Mouse (Mus musculus) intestine, postnatal 0 days (tissue): ENCODE measurements around the gene Eif3c. TPM values are rescaled to one million over a fixed set of nuclear protein-coding genes. Genes with fewer than 3 reads are reported as not detected.

Experiments used
- ATAC-seq: fragments of 200-750 bp; cut with Nextera tagmentation; 2 replicates; pipeline ENCODE4 v1.8.0; 2017; ENCODE audit warnings: mild to moderate bottlenecking, moderate TSS enrichment, moderate library complexity
- H3K27ac ChIP-seq: fragments of 300-500 bp; sonication (generic); 2 replicates; pipeline ENCODE4 v1.5.1; 2014; ENCODE audit warnings: mild to moderate bottlenecking, low read depth, low read length, moderate library complexity
- H3K27me3 ChIP-seq: fragments of 300-500 bp; sonication (generic); replicated peaks from 2 replicates; pipeline ENCODE4 v1.6.1; 2014; ENCODE audit warnings: low read length, mixed read lengths; ENCODE audit not compliant: control insufficient read depth, insufficient read depth
- H3K36me3 ChIP-seq: fragments of 300-500 bp; sonication (generic); 2 replicates; pipeline ENCODE4 v1.6.1; 2014; ENCODE audit warnings: mild to moderate bottlenecking, moderate library complexity; ENCODE audit not compliant: control insufficient read depth, insufficient read depth
- H3K4me1 ChIP-seq: fragments of 300-500 bp; sonication (generic); replicated peaks from 2 replicates; pipeline ENCODE4 v1.6.1; 2014; ENCODE audit warnings: antibody characterized with exemption, low read length, mixed read lengths; ENCODE audit not compliant: control insufficient read depth, insufficient read depth
- H3K4me2 ChIP-seq: fragments of 300-500 bp; sonication (generic); replicated peaks from 2 replicates; pipeline ENCODE4 v1.6.1; 2014; ENCODE audit warnings: low read depth, mild to moderate bottlenecking, moderate library complexity
- H3K4me3 ChIP-seq: fragments of 300-500 bp; sonication (generic); 2 replicates; pipeline ENCODE4 v1.5.1; 2014; ENCODE audit warnings: low read depth, low read length
- H3K9ac ChIP-seq: fragments of 300-500 bp; sonication (generic); 2 replicates; pipeline ENCODE4 v1.6.1; 2014; ENCODE audit warnings: mild to moderate bottlenecking, low read depth, low read length
- H3K9me3 ChIP-seq: fragments of 300-500 bp; sonication (generic); 2 replicates; pipeline ENCODE4 v1.6.1; 2016; ENCODE audit warnings: mixed run types; ENCODE audit not compliant: control insufficient read depth
- CTCF ChIP-seq: sonication (generic); IDR thresholded peaks from 2 replicates; pipeline ENCODE4 v1.5.1; 2016; ENCODE audit warnings: low read depth, mild to moderate bottlenecking, control low read depth, antibody characterized with exemption, moderate library complexity
- WGBS: fragments of 180-500 bp; shearing (Covaris S2); extraction: QIAGEN DNeasy Blood & Tissue Kit; methylation state at CpG from one replicate; pipeline ENCODE4 v1.1.7; 2014; 5-methylcytosine and 5-hydroxymethylcytosine counted together
- microRNA-seq: library from miRNA; unstranded; fragments of <30 nt; microRNA quantifications from one replicate; pipeline ENCODE4, GENCODE M21; 2016
- polyA plus RNA-seq: library from polyadenylated mRNA; unstranded; fragments of >200 nt; fragmentation: Nextera tagmentation; extraction: Ambion mirVana; gene quantifications from 2 replicates; pipeline ENCODE4 v1.2.1, GENCODE M21; 2015

Eif3c gene
- polyA plus RNA-seq, 1 experiment from 2014 or later = 141 TPM

DNA sequence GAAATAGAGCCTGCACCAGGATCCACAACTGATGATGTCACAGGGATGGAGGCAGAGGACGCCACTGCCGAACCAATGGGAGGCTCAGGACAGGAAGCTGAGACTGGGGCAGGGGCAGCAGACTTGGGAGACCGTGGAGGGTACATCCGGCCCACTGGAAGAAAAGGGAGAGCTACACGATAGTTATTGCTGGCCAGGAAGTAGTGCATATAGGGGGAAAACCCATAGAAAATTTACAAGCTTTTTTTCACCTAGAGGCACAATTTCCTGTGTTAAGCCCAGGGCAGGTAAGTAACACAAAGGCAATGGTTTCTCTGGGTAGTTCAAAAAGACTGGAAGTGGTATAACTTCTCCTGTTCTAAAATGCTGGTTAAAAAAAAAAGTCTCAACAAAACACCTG is 69.7 kb downstream of the Eif3c start:
- Histone ChIP-seq H3K9me3 (no peaks in the 10 kb centered on the region), H3K27ac (no peak overlapping the region), H3K9ac (no peak overlapping the region), H3K36me3 (peaks cover 93% of the 10 kb centered on the region), H3K4me2 (no peak overlapping the region), H3K4me1 (no peaks in the 10 kb centered on the region), H3K4me3 (no peak overlapping the region), H3K27me3 (no peaks in the 10 kb centered on the region)
- no peak for ATAC-seq
- TF ChIP-seq CTCF = no peak
- WGBS = 85% methylated on average over 5 of the region's 5 CpGs

Small RNAs within 50 kb of the gene (microRNA-seq; reads per million reads assigned to microRNA genes)
- 1.9 reads per million for gene Mir7059

Other genes with a start within 250 kb of the Eif3c start
- gene Lat, start 196.8 kb downstream of the Eif3c start, polyA plus RNA-seq = 0.65 and 1.1 TPM in 2 replicates
- gene Spns1, start 189.0 kb downstream of the Eif3c start, polyA plus RNA-seq = 47.7 and 51.3 TPM in 2 replicates
- 1.9 and 2.1 TPM in 2 replicates for gene Nfatc2ip, start 169.7 kb downstream of the Eif3c start, polyA plus RNA-seq
- 0.07 and 0.09 TPM in 2 replicates for gene Cd19, start 151.5 kb downstream of the Eif3c start, polyA plus RNA-seq
- gene Rabep2, start 137.7 kb downstream of the Eif3c start, polyA plus RNA-seq = 15.1 and 17.0 TPM in 2 replicates
- 0.05 and 0.24 TPM in 2 replicates for gene Atp2a1, start 103.3 kb downstream of the Eif3c start, polyA plus RNA-seq
- gene Sh2b1, start 91.0 kb downstream of the Eif3c start, polyA plus RNA-seq = 23.6 and 23.8 TPM in 2 replicates
- gene Tufm, start 79.0 kb downstream of the Eif3c start, polyA plus RNA-seq = 70.3 and 76.5 TPM in 2 replicates
- gene Atxn2l, start 63.0 kb downstream of the Eif3c start, polyA plus RNA-seq = 19.4 and 22.0 TPM in 2 replicates
- gene Apobr, start 18.5 kb upstream of the Eif3c start, polyA plus RNA-seq = 0.44 and 0.57 TPM in 2 replicates
- gene Cln3, start 19.4 kb upstream of the Eif3c start, polyA plus RNA-seq = 62.9 and 66.6 TPM in 2 replicates
- gene Il27, start 28.5 kb upstream of the Eif3c start, polyA plus RNA-seq = 0.14 TPM in 1 of 2 replicates, not detected in the other
- gene Nupr1, start 64.5 kb upstream of the Eif3c start, polyA plus RNA-seq = 28.2 and 30.8 TPM in 2 replicates
- gene Sgf29, start 82.9 kb upstream of the Eif3c start, polyA plus RNA-seq = 21.7 and 25.8 TPM in 2 replicates
- gene Sult1a1, start 110.0 kb upstream of the Eif3c start, polyA plus RNA-seq = 6.8 and 8.2 TPM in 2 replicates
- 80.4 and 98.2 TPM in 2 replicates for gene Bola2, start 129.0 kb upstream of the Eif3c start, polyA plus RNA-seq
- 4.8 and 5.5 TPM in 2 replicates for gene Slx1b, start 129.4 kb upstream of the Eif3c start, polyA plus RNA-seq
- gene Coro1a, start 141.4 kb upstream of the Eif3c start, polyA plus RNA-seq = 21.5 TPM in 2 replicates
- 131 and 142 TPM in 2 replicates for gene Mapk3, start 193.2 kb upstream of the Eif3c start, polyA plus RNA-seq
- 13.9 and 14.6 TPM in 2 replicates for gene Gdpd3, start 199.9 kb upstream of the Eif3c start, polyA plus RNA-seq
- gene Ypel3, start 210.5 kb upstream of the Eif3c start, polyA plus RNA-seq = 63.1 and 64.6 TPM in 2 replicates
- gene Tbx6, start 215.1 kb upstream of the Eif3c start, polyA plus RNA-seq = 0.17 TPM in 2 replicates
- gene Ppp4c, start 226.1 kb upstream of the Eif3c start, polyA plus RNA-seq = 134 and 135 TPM in 2 replicates
- gene Fam57b, start 231.3 kb upstream of the Eif3c start, polyA plus RNA-seq = 0.97 and 1.2 TPM in 2 replicates